Mouse (Mus musculus): ENCODE results near the gene Slco2b1. TPM values are rescaled to one million over a fixed set of nuclear protein-coding genes. Genes with fewer than 3 reads are reported as not detected.

The Slco2b1 gene
- polyA plus RNA-seq, 2 experiments: 0.11 to 0.12 TPM

DNA sequence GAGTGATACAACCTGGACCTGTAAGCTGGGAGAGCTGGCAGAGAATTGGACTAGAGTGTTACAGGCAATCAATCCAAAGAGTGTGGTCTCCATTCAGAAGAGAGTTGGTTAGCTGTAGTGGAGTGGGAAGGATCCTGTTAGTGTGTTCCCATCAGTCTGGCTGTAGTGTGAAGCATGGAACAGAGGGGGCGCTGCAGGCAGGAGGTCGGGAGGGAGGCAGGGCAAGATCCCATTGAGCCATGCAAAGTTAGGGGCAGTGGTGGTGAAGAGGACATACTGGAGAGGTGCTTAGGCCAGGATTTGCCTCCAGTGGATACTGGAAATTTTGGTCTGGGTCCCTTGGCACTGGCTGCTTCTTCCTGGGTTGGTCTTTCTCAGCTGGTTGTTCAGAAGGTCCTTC lies 92.9 kb downstream of the Slco2b1 start:
- no peak overlapping the region for H3K27ac ChIP-seq
- no peaks in the 10 kb centered on the region for H3K36me3 ChIP-seq (replicated peaks; ENCODE audit: control insufficient read depth, insufficient read depth, low read depth)
- no peak overlapping the region for H3K4me3 ChIP-seq (ENCODE audit: insufficient read depth in 1 of 2, low read depth in 2 of 2, low read length in 2 of 2)
- no peak for DNase-seq (ENCODE audit: low read depth in 3 of 3, low spot score in 3 of 3)
- ATAC-seq (ENCODE audit: insufficient read depth): no peak
- no peak overlapping the region for H3K9ac ChIP-seq (replicated peaks)
- no peaks in the 10 kb centered on the region for H3K9me3 ChIP-seq (ENCODE audit: control insufficient read depth, low read length)
- no peak for TF ChIP-seq EP300 (IDR thresholded peaks at IDR 0.05; ENCODE audit: low read depth)
- peak; percentile 58 for TF ChIP-seq CTCF (IDR thresholded peaks at IDR 0.05; ENCODE audit: low read depth)
- WGBS (ENCODE audit: insufficient replicate concordance): 50% methylated on average over 2 of the region's 2 CpGs
- peaks cover 3% of the 10 kb centered on the region for H3K27me3 ChIP-seq (ENCODE audit: control insufficient read depth, insufficient read depth, low read length)
- no peak overlapping the region for H3K4me2 ChIP-seq (ENCODE audit: low read depth)
- no peaks in the 10 kb centered on the region for H3K4me1 ChIP-seq (replicated peaks; ENCODE audit: control insufficient read depth in 2 of 2, insufficient read depth in 2 of 2, low read length in 1 of 2)

Other genes with a start within 250 kb of the Slco2b1 start
- gene Klhl35, start 245.3 kb downstream of the Slco2b1 start, polyA plus RNA-seq (2012; rRNA removed): 0.09 and 0.12 TPM in 2 replicates
- 0.09 and 0.38 TPM in 2 replicates for gene Klhl35, start 245.3 kb downstream of the Slco2b1 start, polyA plus RNA-seq (2014; fragmentation: Nextera tagmentation; extraction: Ambion mirVana)
- gene Rps3, start 227.6 kb downstream of the Slco2b1 start, polyA plus RNA-seq (2012; rRNA removed): 697 and 811 TPM in 2 replicates
- gene Rps3, start 227.6 kb downstream of the Slco2b1 start, polyA plus RNA-seq (2014; fragmentation: Nextera tagmentation; extraction: Ambion mirVana): 661 and 668 TPM in 2 replicates
- 234 and 235 TPM in 2 replicates for gene Arrb1, start 175.9 kb downstream of the Slco2b1 start, polyA plus RNA-seq (2012; rRNA removed)
- gene Arrb1, start 175.9 kb downstream of the Slco2b1 start, polyA plus RNA-seq (2014; fragmentation: Nextera tagmentation; extraction: Ambion mirVana): 30.1 and 36.4 TPM in 2 replicates
- gene Tpbgl, start 84.2 kb downstream of the Slco2b1 start, polyA plus RNA-seq (2012; rRNA removed): 0.12 and 0.13 TPM in 2 replicates
- gene Tpbgl, start 84.2 kb downstream of the Slco2b1 start, polyA plus RNA-seq (2014; fragmentation: Nextera tagmentation; extraction: Ambion mirVana): 0.14 and 0.24 TPM in 2 replicates
- not detected in 2 replicates for gene Olfr520, start 18.9 kb upstream of the Slco2b1 start, polyA plus RNA-seq (2012; rRNA removed)
- not detected in 2 replicates for gene Olfr520, start 18.9 kb upstream of the Slco2b1 start, polyA plus RNA-seq (2014; fragmentation: Nextera tagmentation; extraction: Ambion mirVana)
- not detected in 2 replicates for gene Olfr521, start 52.2 kb upstream of the Slco2b1 start, polyA plus RNA-seq (2012; rRNA removed)
- gene Olfr521, start 52.2 kb upstream of the Slco2b1 start, polyA plus RNA-seq (2014; fragmentation: Nextera tagmentation; extraction: Ambion mirVana): not detected in 2 replicates
- gene Neu3, start 117.1 kb upstream of the Slco2b1 start, polyA plus RNA-seq (2012; rRNA removed): 3.5 and 4.1 TPM in 2 replicates
- 2.9 and 3.2 TPM in 2 replicates for gene Neu3, start 117.1 kb upstream of the Slco2b1 start, polyA plus RNA-seq (2014; fragmentation: Nextera tagmentation; extraction: Ambion mirVana)
- not detected in 2 replicates for gene Xrra1, start 147.8 kb upstream of the Slco2b1 start, polyA plus RNA-seq (2012; rRNA removed)
- gene Xrra1, start 147.8 kb upstream of the Slco2b1 start, polyA plus RNA-seq (2014; fragmentation: Nextera tagmentation; extraction: Ambion mirVana): 0.08 TPM in 1 of 2 replicates, not detected in the other
- gene Spcs2, start 152.1 kb upstream of the Slco2b1 start, polyA plus RNA-seq (2012; rRNA removed): 36.7 and 44.5 TPM in 2 replicates
- 162 and 171 TPM in 2 replicates for gene Spcs2, start 152.1 kb upstream of the Slco2b1 start, polyA plus RNA-seq (2014; fragmentation: Nextera tagmentation; extraction: Ambion mirVana)